Mouse (Mus musculus) MEL (cell line): Measurements from ENCODE around the gene Dcaf5. TPM values are rescaled to one million over a fixed set of nuclear protein-coding genes. Genes with fewer than 3 reads are reported as not detected.

ENCODE experiments used
- DNase-seq: peaks from one replicate; pipeline ENCODE4 v3.0.0; 2011; ENCODE audit warnings: low read depth, low spot score
- H3K27ac ChIP-seq: 2 replicates; pipeline ENCODE4 v1.5.1; 2012; ENCODE audit warnings: low read depth, mild to moderate bottlenecking, control low read depth, low read length, moderate library complexity; ENCODE audit not compliant: control insufficient read depth
- H3K27me3 ChIP-seq, 2 experiments: fragments of 150-350 bp in 1 of 2; sonication (generic) in 1 of 2; 2 replicates each; pipeline ENCODE4 v1.6.1; 2012; ENCODE audit warnings: low read length in 2 of 2, mild to moderate bottlenecking in 2 of 2, improper control_type of control experiment in 1 of 2, moderate library complexity in 1 of 2; ENCODE audit not compliant: insufficient read depth in 2 of 2, control insufficient read depth in 1 of 2
- H3K36me3 ChIP-seq, 2 experiments: 2 replicates each; pipeline ENCODE4 v1.6.1; 2012 to 2014; ENCODE audit warnings: low read length in 2 of 2, improper control_type of control experiment in 1 of 2, inconsistent platforms in 1 of 2, mild to moderate bottlenecking in 1 of 2; ENCODE audit not compliant: insufficient read depth in 2 of 2, control insufficient read depth in 1 of 2
- H3K4me1 ChIP-seq, 2 experiments: fragments of 150-350 bp in 1 of 2; sonication (generic) in 1 of 2; 2 replicates each; pipeline ENCODE4 v1.6.1; 2012; ENCODE audit warnings: low read length in 2 of 2, improper control_type of control experiment in 1 of 2, mild to moderate bottlenecking in 1 of 2; ENCODE audit not compliant: insufficient read depth in 2 of 2, control insufficient read depth in 1 of 2
- H3K4me3 ChIP-seq, 2 experiments: fragments of 150-350 bp in 1 of 2; sonication (generic) in 1 of 2; 2 replicates each; pipeline ENCODE4 v1.5.1; 2012; ENCODE audit warnings: low read depth in 2 of 2, low read length in 2 of 2, mild to moderate bottlenecking in 2 of 2, moderate library complexity in 2 of 2, control low read depth in 1 of 2, improper control_type of control experiment in 1 of 2; ENCODE audit not compliant: control insufficient read depth in 1 of 2, insufficient read depth in 1 of 2
- H3K79me2 ChIP-seq: 2 replicates; pipeline ENCODE4 v1.6.1; 2012; ENCODE audit warnings: mild to moderate bottlenecking, low read length, moderate library complexity; ENCODE audit not compliant: control insufficient read depth, poor library complexity, insufficient read depth
- H3K9ac ChIP-seq: 2 replicates; pipeline ENCODE4 v1.6.1; 2012; ENCODE audit warnings: low read depth, mild to moderate bottlenecking, control low read depth, low read length, moderate library complexity; ENCODE audit not compliant: control insufficient read depth, poor library complexity, severe bottlenecking
- H3K9me3 ChIP-seq: fragments of 150-350 bp; sonication (generic); replicated peaks from 2 replicates; pipeline ENCODE4 v1.6.1; 2012; ENCODE audit warnings: mild to moderate bottlenecking, low read length, improper control_type of control experiment, moderate library complexity; ENCODE audit not compliant: insufficient read depth
- CHD1 ChIP-seq: IDR thresholded peaks from 2 replicates; pipeline ENCODE4 v1.6.1; 2012; ENCODE audit warnings: low read depth, mild to moderate bottlenecking, inconsistent platforms, low read length, improper control_type of control experiment
- CHD2 ChIP-seq: IDR thresholded peaks from 2 replicates; pipeline ENCODE4 v1.6.1; 2011; ENCODE audit warnings: low read length, improper control_type of control experiment
- E2F4 ChIP-seq: IDR thresholded peaks from 2 replicates; pipeline ENCODE4 v1.6.1; 2011; ENCODE audit warnings: low read depth, low read length, improper control_type of control experiment, borderline replicate concordance
- ELF1 ChIP-seq: IDR thresholded peaks from 2 replicates; pipeline ENCODE4 v1.6.1; 2014; ENCODE audit warnings: low read depth, mild to moderate bottlenecking, inconsistent platforms, low read length, improper control_type of control experiment, moderate library complexity
- JUND ChIP-seq: IDR thresholded peaks from 2 replicates; pipeline ENCODE4 v1.6.1; 2011; ENCODE audit warnings: low read depth, mild to moderate bottlenecking, improper control_type of control experiment, low read length
- MAX ChIP-seq: IDR thresholded peaks from 2 replicates; pipeline ENCODE4 v1.6.1; 2011; ENCODE audit warnings: low read length, improper control_type of control experiment
- MAZ ChIP-seq: IDR thresholded peaks from 2 replicates; pipeline ENCODE4 v1.6.1; 2012; ENCODE audit warnings: low read depth, mild to moderate bottlenecking, inconsistent platforms, low read length, improper control_type of control experiment
- MEF2A ChIP-seq: IDR thresholded peaks from 2 replicates; pipeline ENCODE4 v1.6.1; 2014; ENCODE audit warnings: low read depth, mild to moderate bottlenecking, inconsistent platforms, low read length, improper control_type of control experiment; ENCODE audit not compliant: poor library complexity, insufficient replicate concordance, severe bottlenecking; ENCODE audit errors: extremely low read depth
- MXI1 ChIP-seq: IDR thresholded peaks from 2 replicates; pipeline ENCODE4 v1.6.1; 2011; ENCODE audit warnings: mild to moderate bottlenecking, low read depth, low read length, improper control_type of control experiment
- MYB ChIP-seq: IDR thresholded peaks from 2 replicates; pipeline ENCODE4 v1.6.1; 2011; ENCODE audit warnings: mild to moderate bottlenecking, low read depth, low read length, improper control_type of control experiment
- NELFE ChIP-seq: IDR thresholded peaks from 2 replicates; pipeline ENCODE4 v1.6.1; 2011; ENCODE audit warnings: low read depth, low read length, improper control_type of control experiment
- POLR2A ChIP-seq, 2 experiments: IDR thresholded peaks; 2 replicates each; pipeline ENCODE4 v1.6.1; 2011 to 2012; ENCODE audit warnings: low read length in 2 of 2, mild to moderate bottlenecking in 2 of 2, control low read depth in 1 of 2, improper control_type of control experiment in 1 of 2, low read depth in 1 of 2, moderate library complexity in 1 of 2; ENCODE audit not compliant: control insufficient read depth in 1 of 2, insufficient read depth in 1 of 2, poor library complexity in 1 of 2
- RAD21 ChIP-seq: IDR thresholded peaks from 2 replicates; pipeline ENCODE4 v1.6.1; 2011; ENCODE audit warnings: mild to moderate bottlenecking, low read depth, low read length, improper control_type of control experiment
- RCOR1 ChIP-seq: IDR thresholded peaks from 2 replicates; pipeline ENCODE4 v1.6.1; 2012; ENCODE audit warnings: low read depth, mild to moderate bottlenecking, inconsistent platforms, low read length, improper control_type of control experiment
- SIN3A ChIP-seq: IDR thresholded peaks from 2 replicates; pipeline ENCODE4 v1.6.1; 2012; ENCODE audit warnings: low read length, improper control_type of control experiment, inconsistent platforms
- TAL1 ChIP-seq: IDR thresholded peaks from 2 replicates; pipeline ENCODE4 v1.6.1; 2012; ENCODE audit warnings: mild to moderate bottlenecking, inconsistent platforms, low read length, moderate library complexity, mixed read lengths
- ZC3H11A ChIP-seq: IDR thresholded peaks from 2 replicates; pipeline ENCODE4 v1.6.1; 2012; ENCODE audit warnings: low read depth, mild to moderate bottlenecking, inconsistent platforms, low read length, improper control_type of control experiment
- ZKSCAN1 ChIP-seq: IDR thresholded peaks from 2 replicates; pipeline ENCODE4 v1.6.1; 2012; ENCODE audit warnings: low read depth, mild to moderate bottlenecking, inconsistent platforms, low read length, improper control_type of control experiment, moderate library complexity
- polyA plus RNA-seq, 2 experiments: library from polyadenylated mRNA; stranded (reverse) in 1 of 2; unstranded in 1 of 2; fragments of >175 nt in 1 of 2; fragments of >200 nt in 1 of 2; gene quantifications; 2 replicates each; pipeline versions ENCODE4 v1.2.1 to v1.2.4; 2012; ENCODE audit warnings: low replicate concordance in 2 of 2, low read depth in 1 of 2; ENCODE audit not compliant: insufficient read length in 2 of 2, insufficient read depth in 1 of 2, missing spikeins in 1 of 2
- total RNA-seq: library from RNA; depleted of rRNA; stranded (reverse); fragments of 300-350 nt; gene quantifications from 2 replicates; pipeline ENCODE4 v1.2.3, GENCODE M21; 2012

The Dcaf5 gene
- total and polyA plus RNA-seq, 3 experiments = 8.1 to 15.6 TPM; not detected in 1

GRCm38 (mm10) chr12:80395270-80395669, 41.1 kb downstream of the Dcaf5 start:
- Histone ChIP-seq H3K9me3 (no peaks in the 10 kb centered on the region), H3K36me3 (peaks cover 0 to 9% of the 10 kb centered on the region in 2 experiments; a peak in 2 of 4 replicates), H3K27me3 (no peaks in the 10 kb centered on the region)

GRCm38 (mm10) chr12:80394045-80394444, 42.4 kb downstream of the Dcaf5 start:
- no peak for TF ChIP-seq NELFE
- TF ChIP-seq SIN3A = no peak
- TF ChIP-seq MEF2A = no peak
- no peak for TF ChIP-seq CHD1
- TF ChIP-seq TAL1 = no peak
- no peak for TF ChIP-seq ZKSCAN1
- TF ChIP-seq POLR2A (IDR thresholded peaks at IDR 0.05; ENCODE audit: control insufficient read depth in 1 of 2, insufficient read depth in 1 of 2, low read depth in 1 of 2, low read length in 2 of 2, poor library complexity in 1 of 2) = no peak
- TF ChIP-seq RCOR1 = no peak
- no peak for TF ChIP-seq ELF1
- no peak for TF ChIP-seq ZC3H11A
- no peak for TF ChIP-seq RAD21
- no peak for TF ChIP-seq MAZ
- TF ChIP-seq E2F4 = no peak
- no peak for TF ChIP-seq JUND
- TF ChIP-seq MAX = no peak
- no peak overlapping the region for H3K27ac ChIP-seq
- no peaks in the 10 kb centered on the region for H3K4me1 ChIP-seq
- no peaks in the 10 kb centered on the region for H3K27me3 ChIP-seq
- DNase-seq = no peak
- no peaks in the 10 kb centered on the region for H3K9me3 ChIP-seq
- no peak overlapping the region for H3K9ac ChIP-seq
- peaks cover 0 to 7% of the 10 kb centered on the region in 2 experiments; a peak in 2 of 4 replicates for H3K36me3 ChIP-seq
- no peak overlapping the region for H3K4me3 ChIP-seq
- H3K79me2 ChIP-seq = no peaks in the 10 kb centered on the region

More at GRCm38 (mm10) chr12:80395270-80395669, 41.1 kb downstream of the Dcaf5 start:
- Histone ChIP-seq H3K79me2 (no peaks in the 10 kb centered on the region), H3K27ac (no peak overlapping the region), H3K9ac (no peak overlapping the region), H3K4me3 (no peak overlapping the region)
- no peak for TF ChIP-seq MXI1
- no peak for TF ChIP-seq E2F4
- no peak for TF ChIP-seq RAD21
- no peak for TF ChIP-seq MYB
- TF ChIP-seq TAL1 = no peak
- no peak for TF ChIP-seq POLR2A (IDR thresholded peaks at IDR 0.05; ENCODE audit: control insufficient read depth in 1 of 2, insufficient read depth in 1 of 2, low read depth in 1 of 2, low read length in 2 of 2, poor library complexity in 1 of 2)
- no peak for TF ChIP-seq ELF1
- TF ChIP-seq CHD2 = no peak
- TF ChIP-seq, all 39 proteins: peak for 0
- no peak for DNase-seq
- no peaks in the 10 kb centered on the region for H3K4me1 ChIP-seq
